Mouse (Mus musculus): ENCODE results near the gene Ahcyl1. TPM values are rescaled to one million over a fixed set of nuclear protein-coding genes. Genes with fewer than 3 reads are reported as not detected.
A peak's percentile ranks its signal among the peaks of the same experiment; 100 is the strongest.
"Not testable (repeated sequence)": the region's sequence is repeated elsewhere in the genome, so short reads cannot be mapped to it uniquely, and the experiment has no call there.

The Ahcyl1 gene
- polyA plus RNA-seq, 1 experiment from 2014 or later: 98.2 TPM

- peaks cover 100% of the 10 kb centered on the region for H3K36me3 ChIP-seq
- H3K4me1 ChIP-seq: no peaks in the 10 kb centered on the region
- H3K27ac ChIP-seq: no peak overlapping the region
- 94% methylated on average over 7 of the region's 7 CpGs for WGBS
- no peaks in the 10 kb centered on the region for H3K27me3 ChIP-seq (ENCODE audit: low read depth, poor library complexity, severe bottlenecking)
- no peak overlapping the region for H3K4me3 ChIP-seq
- DNase-seq (ENCODE audit: low spot score): no peak
- no peaks in the 10 kb centered on the region for H3K9me3 ChIP-seq (replicated peaks)
These were observed 27.6 kb downstream of the Ahcyl1 start for GRCm38 (mm10) chr3:107668786-107669185.

GRCm38 (mm10) chr3:107667426-107667825 lies 28.9 kb downstream of the Ahcyl1 start:
- Histone ChIP-seq H3K27me3 (ENCODE audit: low read depth, poor library complexity, severe bottlenecking) (no peaks in the 10 kb centered on the region), H3K9me3 (replicated peaks) (no peaks in the 10 kb centered on the region), H3K27ac (no peak overlapping the region), H3K4me3 (no peak overlapping the region), H3K36me3 (peaks cover 100% of the 10 kb centered on the region), H3K4me1 (no peaks in the 10 kb centered on the region)
- 82% methylated on average over 6 of the region's 6 CpGs for WGBS
- no peak for DNase-seq (ENCODE audit: low spot score)

GRCm38 (mm10) chr3:107664641-107665040 lies 31.7 kb downstream of the Ahcyl1 start:
- peaks cover 100% of the 10 kb centered on the region for H3K36me3 ChIP-seq
- 94% methylated on average over 1 of the region's 1 CpGs for WGBS

GRCm38 (mm10) chr3:107659000-107659399 lies 37.4 kb downstream of the Ahcyl1 start:
- no peak for DNase-seq (ENCODE audit: low spot score)
- H3K27ac ChIP-seq: no peak overlapping the region
- peaks cover 69% of the 10 kb centered on the region for H3K36me3 ChIP-seq
- no peaks in the 10 kb centered on the region for H3K9me3 ChIP-seq (replicated peaks)
- 92% methylated on average over 1 of the region's 1 CpGs for WGBS
- no peak overlapping the region for H3K4me3 ChIP-seq
- H3K27me3 ChIP-seq (ENCODE audit: low read depth, poor library complexity, severe bottlenecking): no peaks in the 10 kb centered on the region
- H3K4me1 ChIP-seq: no peaks in the 10 kb centered on the region

More at GRCm38 (mm10) chr3:107664641-107665040, 31.7 kb downstream of the Ahcyl1 start:
- Histone ChIP-seq H3K4me1 (no peaks in the 10 kb centered on the region), H3K27me3 (ENCODE audit: low read depth, poor library complexity, severe bottlenecking) (no peaks in the 10 kb centered on the region), H3K9me3 (replicated peaks) (no peaks in the 10 kb centered on the region), H3K27ac (no peak overlapping the region), H3K4me3 (no peak overlapping the region)
- no peak for DNase-seq (ENCODE audit: low spot score)

GRCm38 (mm10) chr3:107656888-107657287 lies 39.5 kb downstream of the Ahcyl1 start:
- H3K4me3 ChIP-seq: no peak overlapping the region
- no peaks in the 10 kb centered on the region for H3K27me3 ChIP-seq (ENCODE audit: low read depth, poor library complexity, severe bottlenecking)
- H3K4me1 ChIP-seq: no peaks in the 10 kb centered on the region
- no peak overlapping the region for H3K27ac ChIP-seq
- H3K9me3 ChIP-seq (replicated peaks): no peaks in the 10 kb centered on the region
- 85% methylated on average over 4 of the region's 4 CpGs for WGBS
- DNase-seq (ENCODE audit: low spot score): no peak
- H3K36me3 ChIP-seq: peaks cover 48% of the 10 kb centered on the region

GRCm38 (mm10) chr3:107656151-107656550 lies 40.2 kb downstream of the Ahcyl1 start:
- 94% methylated on average over 2 of the region's 2 CpGs for WGBS
- no peak for DNase-seq (ENCODE audit: low spot score)
- H3K9me3 ChIP-seq (replicated peaks): no peaks in the 10 kb centered on the region

GRCm38 (mm10) chr3:107655491-107655890 lies 40.9 kb downstream of the Ahcyl1 start:
- Histone ChIP-seq H3K4me1 (no peaks in the 10 kb centered on the region), H3K27me3 (ENCODE audit: low read depth, poor library complexity, severe bottlenecking) (no peaks in the 10 kb centered on the region), H3K4me3 (no peak overlapping the region), H3K9me3 (replicated peaks) (no peaks in the 10 kb centered on the region), H3K27ac (no peak overlapping the region), H3K36me3 (peaks cover 34% of the 10 kb centered on the region)
- WGBS: 37% methylated on average over 3 of the region's 3 CpGs
- no peak for DNase-seq (ENCODE audit: low spot score)

More at GRCm38 (mm10) chr3:107656151-107656550, 40.2 kb downstream of the Ahcyl1 start:
- Histone ChIP-seq H3K27ac (no peak overlapping the region), H3K4me3 (no peak overlapping the region), H3K36me3 (peaks cover 41% of the 10 kb centered on the region), H3K4me1 (no peaks in the 10 kb centered on the region), H3K27me3 (ENCODE audit: low read depth, poor library complexity, severe bottlenecking) (no peaks in the 10 kb centered on the region)

- WGBS: 80% methylated on average over 3 of the region's 3 CpGs
- no peak overlapping the region for H3K4me3 ChIP-seq
- DNase-seq (ENCODE audit: low spot score): no peak
These were observed 41.5 kb downstream of the Ahcyl1 start for GRCm38 (mm10) chr3:107654861-107655260.

GRCm38 (mm10) chr3:107652968-107653367 lies 43.4 kb downstream of the Ahcyl1 start:
- Histone ChIP-seq H3K27ac (no peak overlapping the region), H3K4me3 (no peak overlapping the region), H3K36me3 (0 out of 2 replicates have a peak, but pooled peaks cover 9% of the 10 kb centered on the region), H3K27me3 (ENCODE audit: low read depth, poor library complexity, severe bottlenecking) (no peaks in the 10 kb centered on the region), H3K4me1 (peaks cover 2% of the 10 kb centered on the region), H3K9me3 (replicated peaks) (no peaks in the 10 kb centered on the region)
- no peak for DNase-seq (ENCODE audit: low spot score)
- WGBS: 93% methylated on average over 3 of the region's 3 CpGs

More at GRCm38 (mm10) chr3:107654861-107655260, 41.5 kb downstream of the Ahcyl1 start:
- Histone ChIP-seq H3K27me3 (ENCODE audit: low read depth, poor library complexity, severe bottlenecking) (no peaks in the 10 kb centered on the region), H3K9me3 (replicated peaks) (no peaks in the 10 kb centered on the region), H3K36me3 (peaks cover 28% of the 10 kb centered on the region), H3K4me1 (no peaks in the 10 kb centered on the region), H3K27ac (no peak overlapping the region)

GRCm38 (mm10) chr3:107650276-107650675 lies 46.1 kb downstream of the Ahcyl1 start:
- 79% methylated on average over 5 of the region's 5 CpGs for WGBS
- not testable (repeated sequence) for DNase-seq (ENCODE audit: low spot score)

GRCm38 (mm10) chr3:107646947-107647346 lies 49.4 kb downstream of the Ahcyl1 start:
- WGBS: 97% methylated on average over 3 of the region's 3 CpGs
- Histone ChIP-seq H3K9me3 (replicated peaks) (no peaks in the 10 kb centered on the region), H3K4me1 (peaks cover 4% of the 10 kb centered on the region), H3K27me3 (ENCODE audit: low read depth, poor library complexity, severe bottlenecking) (no peaks in the 10 kb centered on the region), H3K36me3 (no peaks in the 10 kb centered on the region), H3K27ac (no peak overlapping the region), H3K4me3 (no peak overlapping the region)
- no peak for DNase-seq (ENCODE audit: low spot score)

More at GRCm38 (mm10) chr3:107650276-107650675, 46.1 kb downstream of the Ahcyl1 start:
- not testable (repeated sequence) for H3K9me3 ChIP-seq (replicated peaks); H3K4me1 ChIP-seq; H3K36me3 ChIP-seq; H3K27me3 ChIP-seq (ENCODE audit: low read depth, poor library complexity, severe bottlenecking); H3K27ac ChIP-seq; H3K4me3 ChIP-seq

- Histone ChIP-seq H3K27ac (no peak overlapping the region), H3K27me3 (ENCODE audit: low read depth, poor library complexity, severe bottlenecking) (no peaks in the 10 kb centered on the region), H3K4me3 (no peak overlapping the region), H3K9me3 (replicated peaks) (no peaks in the 10 kb centered on the region), H3K36me3 (no peaks in the 10 kb centered on the region), H3K4me1 (0 out of 2 replicates have a peak, but pooled peaks cover 3% of the 10 kb centered on the region)
- WGBS: 69% methylated on average over 5 of the region's 5 CpGs
- DNase-seq (ENCODE audit: low spot score): no peak
These were observed 58.7 kb downstream of the Ahcyl1 start for GRCm38 (mm10) chr3:107637606-107638172.

- no peak overlapping the region for H3K4me3 ChIP-seq
- H3K27ac ChIP-seq: no peak overlapping the region
- 70% methylated on average over 3 of the region's 3 CpGs for WGBS
- no peaks in the 10 kb centered on the region for H3K27me3 ChIP-seq (ENCODE audit: low read depth, poor library complexity, severe bottlenecking)
- H3K9me3 ChIP-seq (replicated peaks): no peaks in the 10 kb centered on the region
- no peak for DNase-seq (ENCODE audit: low spot score)
- H3K4me1 ChIP-seq: peaks cover 8% of the 10 kb centered on the region; the same call in 1 of the 2 replicates
- no peaks in the 10 kb centered on the region for H3K36me3 ChIP-seq
These were observed 60.1 kb downstream of the Ahcyl1 start for GRCm38 (mm10) chr3:107636236-107636635.

GRCm38 (mm10) chr3:107635836-107636235 lies 60.5 kb downstream of the Ahcyl1 start:
- WGBS: 49% methylated on average over 8 of the region's 8 CpGs
- no peaks in the 10 kb centered on the region for H3K27me3 ChIP-seq (ENCODE audit: low read depth, poor library complexity, severe bottlenecking)
- H3K9me3 ChIP-seq (replicated peaks): no peaks in the 10 kb centered on the region
- DNase-seq (ENCODE audit: low spot score): peak; percentile 27
- peaks cover 8% of the 10 kb centered on the region; the same call in 1 of the 2 replicates for H3K4me1 ChIP-seq
- H3K36me3 ChIP-seq: no peaks in the 10 kb centered on the region
- H3K4me3 ChIP-seq: no peak overlapping the region
- no peak overlapping the region for H3K27ac ChIP-seq
